Mouse (Mus musculus) thymus, adult 2 months (tissue): ENCODE measurements around the gene Pf4.

Source experiments
- CTCF ChIP-seq: fragments of 200-500 bp; IDR thresholded peaks from 2 replicates; pipeline ENCODE4 v1.5.1; 2012; ENCODE audit warnings: mild to moderate bottlenecking, control low read depth, low read length, moderate library complexity, borderline replicate concordance; ENCODE audit not compliant: control insufficient read depth, poor library complexity, insufficient read depth; ENCODE audit errors: extremely low read depth
- POLR2A ChIP-seq: fragments of 200-500 bp; IDR thresholded peaks from 2 replicates; pipeline ENCODE4 v1.6.1; 2012; ENCODE audit warnings: mild to moderate bottlenecking, low read length, control low read depth, moderate library complexity; ENCODE audit not compliant: control insufficient read depth, poor library complexity, insufficient read depth; ENCODE audit errors: extremely low read depth

GRCm38 (mm10) chr5:90806050-90806449 lies 33.8 kb downstream of the Pf4 start:
- no peak for TF ChIP-seq POLR2A
- no peak for TF ChIP-seq CTCF
